ENCODE assay signal across 8 mouse cellular contexts in genomic region chr4:14435419-14435818, GRCm38 (mm10).
A peak's percentile ranks its signal among the peaks of the same experiment; 100 is the strongest.
DNase-seq lines count a peak whose midpoint lies in the region; ATAC-seq and TF ChIP-seq lines count a peak whose summit lies in the region.

No protein-coding gene starts in this region.

- peak; percentile 77 for TF ChIP-seq CTCF in kidney, postnatal 0 days (IDR thresholded peaks at IDR 0.05; ENCODE audit: low read depth)

- H3K9ac ChIP-seq in kidney, postnatal 0 days (ENCODE audit: low read depth, low read length), result no peak overlapping the region
- no peak overlapping the region for H3K9ac ChIP-seq in midbrain, embryonic 13.5 days (replicated peaks)
- H3K9ac ChIP-seq in intestine, embryonic 15.5 days, result no peak overlapping the region

- H3K4me2 ChIP-seq in kidney, postnatal 0 days (ENCODE audit: low read length), result no peak overlapping the region
- H3K4me2 ChIP-seq in midbrain, embryonic 13.5 days (replicated peaks), result 0 out of 2 replicates have a peak overlapping the region, but pooled peaks have one; percentile 22
- H3K4me2 ChIP-seq in intestine, embryonic 15.5 days (replicated peaks), result no peak overlapping the region

- H3K9me3 ChIP-seq in kidney, postnatal 0 days (replicated peaks; ENCODE audit: low read length), result no peaks in the 10 kb centered on the region
- no peaks in the 10 kb centered on the region for H3K9me3 ChIP-seq in midbrain, embryonic 13.5 days
- no peaks in the 10 kb centered on the region for H3K9me3 ChIP-seq in intestine, embryonic 15.5 days

- 8% methylated on average over 3 of the region's 3 CpGs for WGBS in kidney, postnatal 0 days
- WGBS in midbrain, embryonic 13.5 days, result 12% methylated on average over 3 of the region's 3 CpGs
- WGBS in intestine, embryonic 15.5 days, result 8% methylated on average over 3 of the region's 3 CpGs

- no peak overlapping the region for H3K27ac ChIP-seq in kidney, postnatal 0 days
- H3K27ac ChIP-seq in midbrain, embryonic 13.5 days, result 0 out of 2 replicates have a peak overlapping the region, but pooled peaks have one; percentile 47
- no peak overlapping the region for H3K27ac ChIP-seq in intestine, embryonic 15.5 days

- no peaks in the 10 kb centered on the region for H3K36me3 ChIP-seq in kidney, postnatal 0 days (ENCODE audit: insufficient read depth, low read length)
- no peaks in the 10 kb centered on the region for H3K36me3 ChIP-seq in midbrain, embryonic 13.5 days
- no peaks in the 10 kb centered on the region for H3K36me3 ChIP-seq in intestine, embryonic 15.5 days

- no peaks in the 10 kb centered on the region for H3K27me3 ChIP-seq in kidney, postnatal 0 days (ENCODE audit: insufficient read depth, low read length)
- no peaks in the 10 kb centered on the region for H3K27me3 ChIP-seq in midbrain, embryonic 13.5 days
- H3K27me3 ChIP-seq in intestine, embryonic 15.5 days (replicated peaks), result no peaks in the 10 kb centered on the region

- DNase-seq in kidney, postnatal 0 days (ENCODE audit: low spot score), result peak; percentile 77
- no peak for DNase-seq in kidney, adult 11 months
- peak; percentile 64 for DNase-seq in Muller cell, postnatal 12 days (ENCODE audit: inconsistent ontology term)
- peak; percentile 31 for DNase-seq in embryo, embryonic 9.5 days (ENCODE audit: extremely low spot score)
- no peak for DNase-seq in thymus, postnatal 4 days
- no peak for DNase-seq in lung, postnatal 10 days

- no peak for ATAC-seq in kidney, postnatal 0 days (replicated peaks; ENCODE audit: low FRiP score, low read depth)
- peak; percentile 89 for ATAC-seq in midbrain, embryonic 13.5 days
- no peak for ATAC-seq in intestine, embryonic 15.5 days

- H3K4me1 ChIP-seq in kidney, postnatal 0 days (replicated peaks; ENCODE audit: insufficient read depth, low read length), result no peaks in the 10 kb centered on the region
- H3K4me1 ChIP-seq in midbrain, embryonic 13.5 days (replicated peaks), result peaks cover 7% of the 10 kb centered on the region; the same call in 1 of the 2 replicates
- no peaks in the 10 kb centered on the region for H3K4me1 ChIP-seq in intestine, embryonic 15.5 days (replicated peaks)

- no peak overlapping the region for H3K4me3 ChIP-seq in kidney, postnatal 0 days (replicated peaks; ENCODE audit: low read depth, low read length)
- no peak overlapping the region for H3K4me3 ChIP-seq in midbrain, embryonic 13.5 days (replicated peaks)
- no peak overlapping the region for H3K4me3 ChIP-seq in intestine, embryonic 15.5 days (replicated peaks)

Comparison
In these comparisons a context has a peak if more than half of its experiments do, and no peak if none do; other contexts are left out.
1. DNase-seq: peak in kidney, postnatal 0 days (single experiment), Muller cell, postnatal 12 days (single experiment) and embryo, embryonic 9.5 days (single experiment); none in kidney, adult 11 months (single experiment), thymus, postnatal 4 days (single experiment) and lung, postnatal 10 days (single experiment).